Mouse (Mus musculus) frontal cortex, postnatal 36 days (tissue): ENCODE measurements around the gene Gm21830.
"Not testable (repeated sequence)": the region's sequence is repeated elsewhere in the genome, so short reads cannot be mapped to it uniquely, and the experiment has no call there.

Experiments used
- DNase-seq, 2 experiments: peaks; one replicate each; pipeline ENCODE4 v3.0.0; 2022; ENCODE audit warnings: low spot score in 2 of 2

Gm21830 gene

GRCm38 (mm10) chr2:67413425-67413824, at the start of gene Gm21830:
TSS of gene Gm21830 (plus strand) at chr2:67413725.
- DNase-seq, result not testable (repeated sequence)

GRCm38 (mm10) chr2:67364506-67364905, 49.0 kb upstream of the Gm21830 start:
- DNase-seq, result no peak

GRCm38 (mm10) chr2:67378504-67378903, 35.0 kb upstream of the Gm21830 start:
- no peak for DNase-seq

GRCm38 (mm10) chr2:67420853-67421252, 7.3 kb downstream of the Gm21830 start:
- DNase-seq, result no peak

GRCm38 (mm10) chr2:67422799-67423198, 9.3 kb downstream of the Gm21830 start:
- DNase-seq, result no peak

GRCm38 (mm10) chr2:67433081-67433480, 19.6 kb downstream of the Gm21830 start, which contains the start of gene Gm26727:
TSS of gene Gm26727 (minus strand) at chr2:67433181.
- no peak for DNase-seq

- DNase-seq, result no peak
Measured at GRCm38 (mm10) chr2:67438309-67438708, 24.8 kb downstream of the Gm21830 start.

- no peak for DNase-seq
Measured at GRCm38 (mm10) chr2:67445780-67446179, 32.3 kb downstream of the Gm21830 start, which contains the start of gene Xirp2. TSS of gene Xirp2 (plus strand) at chr2:67446002.

GRCm38 (mm10) chr2:67446772-67447171, 33.2 kb downstream of the Gm21830 start:
- no peak for DNase-seq

GRCm38 (mm10) chr2:67447206-67447605, 33.7 kb downstream of the Gm21830 start:
- peak; percentile 46 to 49 for DNase-seq

GRCm38 (mm10) chr2:67460857-67461256, 47.3 kb downstream of the Gm21830 start:
- no peak for DNase-seq

GRCm38 (mm10) chr2:67467036-67467435, 53.5 kb downstream of the Gm21830 start:
- no peak for DNase-seq

- DNase-seq, result not testable (repeated sequence)
Measured at GRCm38 (mm10) chr2:67470030-67470429, 56.5 kb downstream of the Gm21830 start.

- DNase-seq, result peak; percentile 25 to 51
Measured at GRCm38 (mm10) chr2:67477753-67478152, 64.2 kb downstream of the Gm21830 start.

GRCm38 (mm10) chr2:67481051-67481450, 67.5 kb downstream of the Gm21830 start:
- no peak for DNase-seq
